Mouse (Mus musculus) thymus, postnatal 0 days (tissue): ENCODE measurements at regions not wholly inside any gene's neighbourhood (a gene's known extent, or its start where the extent isn't known, plus 50 kb on each side); places are given as distances from the start of the nearest gene placed in this dataset.

ENCODE experiments used
- DNase-seq: peaks from one replicate; pipeline ENCODE4 v3.0.0-alpha.2; 2015; ENCODE audit warnings: low spot score

GRCm38 (mm10) chr15:68811041-68811440, 2310.3 kb upstream of the Lrrc6 start:
- DNase-seq, result no peak

DNA sequence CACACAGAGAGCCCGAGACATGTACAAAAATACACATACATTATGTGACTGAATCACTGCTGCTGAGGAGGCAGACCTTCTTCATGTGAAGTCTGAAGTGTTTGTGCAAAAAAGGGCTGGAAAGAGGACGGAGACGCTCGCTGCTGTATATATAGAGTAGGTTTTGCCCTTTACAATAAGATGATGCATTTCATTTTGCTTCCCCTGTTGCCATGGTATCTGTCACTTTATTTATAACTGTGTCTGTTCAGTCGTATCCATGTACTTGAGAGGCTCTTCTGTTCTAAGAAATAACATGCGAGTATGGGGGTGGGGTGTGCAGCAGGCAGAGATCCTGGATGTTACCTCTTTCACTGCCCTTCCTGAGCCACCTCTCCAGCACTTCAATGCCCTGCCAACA, 2309.9 kb upstream of the Lrrc6 start:
- DNase-seq, result no peak

GRCm38 (mm10) chr15:68808175-68808574, 2307.5 kb upstream of the Lrrc6 start:
- DNase-seq, result no peak

DNA sequence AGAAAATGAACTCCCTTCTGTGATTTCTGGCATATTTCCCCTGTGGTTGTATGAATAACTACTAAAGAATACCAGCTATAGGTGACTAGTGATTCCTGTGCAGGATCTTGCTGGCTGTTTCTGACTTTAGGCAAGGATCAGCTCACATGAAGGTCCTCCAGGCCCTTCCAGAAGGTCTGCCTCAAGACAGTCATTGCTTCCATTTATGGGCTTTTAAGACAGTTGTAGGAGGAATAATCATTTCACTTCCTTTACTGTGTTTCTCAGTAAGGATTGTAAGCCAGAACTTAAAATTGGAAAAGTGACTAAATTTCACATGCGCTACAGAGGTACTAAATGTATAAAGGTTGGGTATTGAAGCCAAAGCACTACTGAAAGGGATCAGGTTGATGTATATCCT, 2303.5 kb upstream of the Lrrc6 start:
- no peak for DNase-seq

GRCm38 (mm10) chr15:68801763-68802162, 2301.1 kb upstream of the Lrrc6 start:
- no peak for DNase-seq

- no peak for DNase-seq
Measured at GRCm38 (mm10) chr15:68797406-68797805, 2296.7 kb upstream of the Lrrc6 start.

GRCm38 (mm10) chr15:68795239-68795960, 2294.7 kb upstream of the Lrrc6 start:
- DNase-seq, result no peak

DNA sequence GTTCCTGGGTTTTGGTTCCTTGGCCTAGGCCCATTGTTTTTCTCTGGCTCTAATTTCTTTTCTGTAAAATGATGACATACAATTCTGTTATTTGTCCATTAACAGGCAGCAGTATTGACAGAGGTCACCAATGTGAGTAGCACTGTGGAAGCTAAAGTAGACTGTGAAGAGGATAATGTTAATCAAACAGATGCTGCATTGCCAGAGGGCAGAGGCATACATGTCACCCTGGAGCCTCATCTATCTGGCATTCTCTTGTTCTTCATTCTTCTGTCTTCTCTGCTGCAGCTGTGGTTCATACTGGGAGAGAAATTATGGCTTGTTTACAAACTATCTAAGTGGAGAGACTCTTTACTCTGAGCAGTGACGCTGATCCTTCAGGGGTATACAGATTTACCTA, 2259.2 kb upstream of the Lrrc6 start:
- no peak for DNase-seq

DNA sequence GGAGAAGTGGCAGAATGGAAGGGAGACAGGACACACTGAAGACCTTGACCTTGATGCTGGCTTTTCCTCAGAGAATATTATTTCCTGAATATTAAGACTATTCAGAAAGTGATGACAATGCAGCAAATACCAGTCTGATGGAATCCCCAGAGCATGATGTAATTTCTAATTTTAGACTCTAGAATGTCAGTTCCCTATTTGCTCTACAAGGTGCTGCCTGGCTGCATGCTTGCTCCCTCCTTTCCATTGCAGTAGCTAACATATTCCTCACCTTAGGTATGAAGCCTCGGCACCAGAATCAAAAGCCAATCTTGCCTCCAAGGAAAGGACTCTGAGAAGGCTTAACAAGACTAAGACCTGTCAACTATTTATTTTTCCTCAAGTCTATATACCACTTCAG, 2254.5 kb upstream of the Lrrc6 start:
- no peak for DNase-seq

DNA sequence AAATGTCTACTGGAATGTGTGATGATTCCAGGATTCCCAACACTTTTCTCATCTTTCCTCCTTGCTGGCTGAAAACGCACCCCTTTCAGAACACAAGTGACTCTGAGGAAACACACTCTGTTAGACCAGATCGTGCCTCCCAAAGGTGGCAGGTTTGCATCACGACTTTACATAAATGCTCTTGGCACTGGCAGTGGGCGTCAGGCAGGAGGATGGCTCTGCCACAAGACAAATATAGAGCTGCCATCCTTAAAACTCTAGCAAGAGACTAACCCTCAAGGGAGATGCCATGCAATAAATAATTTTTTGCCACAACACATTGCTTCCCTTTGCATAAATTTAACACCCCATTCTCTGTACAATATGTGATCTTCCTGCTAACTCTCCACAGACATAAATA, 2254.1 kb upstream of the Lrrc6 start:
- DNase-seq, result no peak

- DNase-seq, result no peak
Measured at GRCm38 (mm10) chr15:68739344-68739743, 2238.6 kb upstream of the Lrrc6 start.

DNA sequence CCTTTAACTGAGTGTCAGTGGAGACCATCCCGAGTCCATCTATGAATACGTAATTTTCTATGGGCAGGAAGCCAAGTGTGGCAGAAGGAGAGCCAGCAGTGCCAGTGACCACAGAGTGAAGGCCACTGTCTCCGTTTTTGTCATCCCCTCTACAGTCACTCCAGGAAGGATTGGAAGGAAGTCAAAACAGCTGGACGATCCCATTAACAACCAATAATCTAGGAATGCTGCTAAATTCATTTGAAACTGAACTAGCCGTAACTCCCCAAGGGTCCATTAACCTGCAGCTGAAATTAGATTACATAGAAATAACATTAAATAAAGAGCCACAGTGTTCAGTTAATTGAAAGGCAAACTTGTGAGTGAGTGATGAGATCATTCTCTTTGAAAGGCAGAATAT, 2220.5 kb upstream of the Lrrc6 start:
- no peak for DNase-seq

- no peak for DNase-seq
Measured at GRCm38 (mm10) chr15:68719486-68719885, 2218.8 kb upstream of the Lrrc6 start.

- no peak for DNase-seq
Measured at GRCm38 (mm10) chr15:68714337-68714736, 2213.6 kb upstream of the Lrrc6 start.

DNA sequence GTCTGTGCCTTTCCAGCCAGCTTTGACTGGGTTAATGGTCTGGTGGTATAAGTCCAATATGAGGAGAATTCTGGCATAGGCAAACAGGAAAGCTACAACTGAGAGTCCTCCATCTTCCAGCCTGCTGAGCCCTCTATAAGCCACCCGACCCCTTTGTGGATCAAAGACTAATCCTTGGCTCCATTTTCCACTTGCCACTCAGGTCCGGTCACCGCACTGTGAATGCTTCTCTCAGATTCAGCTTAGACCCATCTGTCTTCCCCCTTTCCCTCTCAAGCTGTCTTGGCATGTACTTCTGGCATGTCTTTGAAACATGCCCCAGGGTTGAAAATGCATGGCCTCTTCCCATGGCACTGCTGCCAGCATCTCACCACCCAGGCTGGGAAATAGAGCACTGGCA, 2206.6 kb upstream of the Lrrc6 start:
- DNase-seq, result no peak

GRCm38 (mm10) chr15:68695041-68695650, 2194.4 kb upstream of the Lrrc6 start:
- no peak for DNase-seq

DNA sequence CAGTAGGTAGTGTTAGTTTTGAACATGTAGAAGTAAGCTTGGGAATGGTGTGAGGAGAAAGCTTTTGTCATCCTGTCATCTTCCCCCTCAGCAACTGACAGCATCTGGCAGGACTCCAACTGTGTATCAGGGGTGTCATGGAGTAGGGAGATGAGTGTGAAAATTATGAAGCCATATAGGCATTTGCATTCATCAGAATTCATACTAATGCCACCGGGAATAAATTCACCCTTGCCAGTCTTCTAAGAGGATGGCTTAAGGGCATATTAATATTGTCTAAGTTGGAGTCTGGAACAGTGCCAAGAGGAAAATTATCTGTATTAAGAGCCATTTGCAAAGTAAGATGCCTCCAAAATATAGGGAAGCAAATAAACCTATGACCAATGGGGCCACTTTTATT, 2166.8 kb upstream of the Lrrc6 start:
- DNase-seq, result no peak

- DNase-seq, result no peak
Measured at GRCm38 (mm10) chr15:68665331-68665730, 2164.6 kb upstream of the Lrrc6 start.

GRCm38 (mm10) chr15:68656722-68657121, 2156.0 kb upstream of the Lrrc6 start:
- no peak for DNase-seq

DNA sequence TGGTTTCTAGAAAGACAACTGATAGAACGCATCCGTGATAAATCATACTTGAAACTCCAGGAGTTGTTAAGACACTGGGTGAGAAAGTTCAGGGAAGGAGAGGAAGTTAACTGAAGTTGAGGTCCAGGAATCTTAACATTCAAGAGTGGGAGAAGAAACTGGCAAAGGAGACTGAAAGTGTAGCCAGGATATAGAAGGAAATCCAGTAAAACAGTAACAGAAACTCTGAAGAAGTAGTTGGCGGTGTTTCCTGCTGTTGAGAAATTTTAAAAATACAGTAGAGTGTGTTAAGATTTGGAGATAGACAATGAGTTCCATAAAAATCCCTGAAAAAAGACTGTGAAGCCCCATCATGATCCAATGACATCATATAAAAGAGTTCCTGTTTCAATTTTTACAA, 2154.3 kb upstream of the Lrrc6 start:
- no peak for DNase-seq

DNA sequence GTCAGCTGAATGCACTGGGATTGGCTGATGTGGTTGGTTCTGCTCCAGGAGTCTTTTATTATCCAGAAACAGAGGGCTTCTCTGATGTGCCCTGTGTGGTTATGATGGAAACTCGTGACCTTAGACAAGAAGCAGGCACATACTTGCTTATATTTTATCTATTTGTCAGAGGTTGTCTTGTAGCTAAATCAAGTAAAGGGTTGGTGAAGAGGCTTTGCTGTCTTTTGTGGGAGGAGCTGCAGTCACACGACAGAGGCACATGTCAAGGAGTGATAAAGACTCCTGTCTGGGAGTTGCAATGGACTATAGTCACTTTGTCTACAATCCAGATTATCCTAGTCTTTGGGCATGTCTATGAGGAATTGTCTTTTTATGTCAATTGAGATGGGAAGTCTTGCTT, 2149.9 kb upstream of the Lrrc6 start:
- DNase-seq, result no peak

GRCm38 (mm10) chr15:68650033-68650432, 2149.3 kb upstream of the Lrrc6 start:
- DNase-seq, result no peak

DNA sequence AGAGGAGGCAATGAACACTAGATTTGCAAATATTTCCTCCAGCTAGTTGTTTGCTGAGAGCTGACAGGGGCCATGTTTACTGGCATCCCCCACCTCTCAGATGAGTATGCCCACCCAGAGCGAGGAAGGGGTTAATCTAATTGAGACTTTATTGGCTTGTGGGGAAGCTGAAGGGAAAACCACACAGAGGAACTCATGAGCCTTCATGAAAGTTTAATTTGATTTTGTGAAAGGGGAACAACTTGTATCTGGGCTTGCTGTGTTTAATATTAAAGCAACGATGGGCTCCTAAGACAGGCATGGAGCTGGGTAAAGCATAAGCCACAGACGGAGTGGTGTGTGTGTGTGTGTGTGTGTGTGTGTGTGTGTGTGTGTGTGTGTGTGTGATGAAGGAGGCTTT, 2146.2 kb upstream of the Lrrc6 start:
- no peak for DNase-seq
